Mouse (Mus musculus) testis, adult 2 months (tissue): ENCODE measurements around the gene Ankle2. TPM values are rescaled to one million over a fixed set of nuclear protein-coding genes. Genes with fewer than 3 reads are reported as not detected.
A peak's percentile ranks its signal among the peaks of the same experiment; 100 is the strongest.

Source experiments
- H3K27ac ChIP-seq: fragments of 200-500 bp; 2 replicates; pipeline ENCODE4 v1.5.1; 2012; ENCODE audit warnings: low read depth, low read length; ENCODE audit not compliant: control insufficient read depth, insufficient read depth
- H3K27me3 ChIP-seq: fragments of 200-500 bp; 2 replicates; pipeline ENCODE4 v1.6.1; 2012; ENCODE audit warnings: mild to moderate bottlenecking, low read length, moderate library complexity; ENCODE audit not compliant: control insufficient read depth, insufficient read depth
- H3K36me3 ChIP-seq: fragments of 200-500 bp; 2 replicates; pipeline ENCODE4 v1.6.1; 2012; ENCODE audit warnings: mild to moderate bottlenecking, low read length; ENCODE audit not compliant: control insufficient read depth, insufficient read depth
- H3K4me1 ChIP-seq: fragments of 200-500 bp; 2 replicates; pipeline ENCODE4 v1.6.1; 2012; ENCODE audit warnings: low read length; ENCODE audit not compliant: control insufficient read depth, insufficient read depth
- H3K4me3 ChIP-seq: fragments of 200-500 bp; 2 replicates; pipeline ENCODE4 v1.5.1; 2012; ENCODE audit warnings: low read depth, mild to moderate bottlenecking, low read length, moderate library complexity, mixed read lengths; ENCODE audit not compliant: control insufficient read depth
- CTCF ChIP-seq: fragments of 200-500 bp; IDR thresholded peaks from 2 replicates; pipeline ENCODE4 v1.5.1; 2012; ENCODE audit warnings: low read depth, mild to moderate bottlenecking, inconsistent platforms, low read length, moderate library complexity; ENCODE audit not compliant: control insufficient read depth, insufficient read depth, insufficient replicate concordance
- POLR2A ChIP-seq: fragments of 200-500 bp; IDR thresholded peaks from 2 replicates; pipeline ENCODE4 v1.6.1; 2012; ENCODE audit warnings: low read depth, mild to moderate bottlenecking, inconsistent platforms, low read length, moderate library complexity; ENCODE audit not compliant: control insufficient read depth
- polyA plus RNA-seq: library from polyadenylated mRNA; depleted of rRNA; stranded (reverse); fragments of >200 nt; gene quantifications from 2 replicates; pipeline ENCODE4 v1.2.3, GENCODE M21; 2012

Gene Ankle2
- polyA plus RNA-seq, 1 experiment, result 10.6 TPM

DNA sequence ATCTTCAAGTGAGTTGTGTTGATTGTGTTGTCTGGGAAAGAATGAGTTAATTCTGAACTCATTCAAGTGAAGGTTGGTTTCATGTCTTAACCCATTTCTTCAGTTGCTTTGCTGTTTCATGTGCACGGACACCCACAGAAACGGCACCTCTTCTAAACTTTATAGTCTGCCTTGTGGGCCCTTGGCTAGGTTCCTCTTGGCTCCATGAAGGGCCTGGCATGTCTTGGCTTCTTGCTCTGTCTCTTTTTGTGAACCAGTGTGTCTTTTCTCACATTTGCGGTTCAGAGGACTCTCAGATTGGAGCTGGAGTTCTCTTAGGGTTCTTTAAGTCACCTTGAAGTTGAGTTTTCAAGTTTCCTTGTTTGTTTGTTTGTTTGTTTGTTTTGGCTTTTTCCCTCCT is 5.7 kb upstream of the Ankle2 start:
- H3K4me3 ChIP-seq, result no peak overlapping the region
- H3K27me3 ChIP-seq, result no peaks in the 10 kb centered on the region
- no peak overlapping the region for H3K27ac ChIP-seq
- no peak for TF ChIP-seq CTCF
- no peak for TF ChIP-seq POLR2A
- H3K4me1 ChIP-seq, result peaks cover under 1% of the 10 kb centered on the region; the same call in 1 of the 2 replicates
- peaks cover 5% of the 10 kb centered on the region for H3K36me3 ChIP-seq

DNA sequence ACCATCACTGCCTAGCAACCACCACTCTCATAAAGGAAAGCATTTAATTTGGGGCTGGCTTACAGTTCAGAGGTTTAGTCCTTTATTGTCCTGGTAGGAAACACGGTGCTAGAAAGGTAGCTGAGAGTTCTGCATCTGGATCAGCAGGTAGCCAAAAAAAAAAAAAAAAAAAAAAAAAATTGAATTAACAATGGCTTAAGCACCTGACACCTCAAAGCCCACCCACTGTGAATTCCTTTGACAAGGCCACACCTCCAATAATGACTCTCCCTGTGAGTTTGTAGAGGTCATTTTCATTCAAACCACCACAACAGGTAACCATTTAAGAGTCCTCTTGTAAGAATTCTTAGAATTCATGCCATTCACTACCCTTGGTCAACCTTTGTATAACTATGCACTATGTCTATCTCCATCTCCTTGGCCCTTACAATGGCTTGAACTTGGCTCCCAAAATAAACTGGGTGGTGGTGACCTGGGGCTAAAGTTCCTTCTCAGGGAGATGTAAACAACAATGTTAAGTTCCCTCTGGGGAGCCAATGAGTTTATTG is 3.4 kb upstream of the Ankle2 start:
- H3K27ac ChIP-seq, result no peak overlapping the region
- TF ChIP-seq POLR2A (no peak), CTCF (no peak)
- no peak overlapping the region for H3K4me3 ChIP-seq
- peaks cover 3% of the 10 kb centered on the region; the same call in 1 of the 2 replicates for H3K4me1 ChIP-seq
- no peaks in the 10 kb centered on the region for H3K27me3 ChIP-seq
- H3K36me3 ChIP-seq, result peaks cover 3% of the 10 kb centered on the region

DNA sequence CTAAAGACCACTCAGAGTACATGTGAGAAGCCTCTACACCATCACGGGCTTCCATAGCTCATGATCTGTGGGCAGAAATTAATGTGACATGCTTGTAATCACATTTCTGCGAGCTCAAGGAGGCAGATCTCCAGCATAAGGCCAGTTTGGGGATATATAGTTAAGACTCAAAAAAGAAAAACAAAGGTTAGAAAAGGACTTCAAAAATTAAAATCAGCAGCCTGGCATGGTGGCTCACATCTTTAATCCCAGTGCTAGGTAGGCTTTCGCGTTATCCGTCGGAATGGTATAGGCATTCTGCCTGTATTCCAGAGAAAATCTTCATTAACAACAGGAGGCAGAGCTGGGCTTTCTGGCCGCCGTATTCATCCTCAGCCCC is 414 bp upstream of the Ankle2 start:
- Histone ChIP-seq H3K36me3 (0 out of 2 replicates have a peak, but pooled peaks cover 2% of the 10 kb centered on the region), H3K27ac (peak overlapping the region; percentile 93), H3K4me1 (peaks cover 3% of the 10 kb centered on the region; the same call in 1 of the 2 replicates), H3K27me3 (no peaks in the 10 kb centered on the region), H3K4me3 (peak overlapping the region; percentile 97)
- TF ChIP-seq CTCF, result no peak
- TF ChIP-seq POLR2A, result no peak

DNA sequence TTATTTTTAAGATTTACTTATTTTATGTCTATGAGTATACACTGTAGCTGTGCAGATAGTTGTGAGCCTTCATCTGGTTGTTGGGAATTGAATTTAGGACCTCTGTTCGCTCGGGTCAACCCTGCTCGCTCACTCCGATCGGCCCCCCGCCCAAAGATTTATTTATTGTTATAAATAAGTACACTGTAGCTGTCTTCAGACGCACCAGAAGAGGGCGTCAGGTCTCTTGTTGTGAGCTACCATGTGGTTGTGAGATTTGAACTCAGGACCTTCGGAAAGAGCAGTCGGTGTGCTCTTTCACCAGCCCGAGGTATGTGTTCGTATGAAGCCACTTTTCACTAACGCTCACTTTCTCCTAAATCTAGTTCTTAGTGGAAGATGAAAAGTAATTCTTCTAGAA is 834 bp downstream of the Ankle2 start:
- TF ChIP-seq POLR2A, result no peak
- no peak for TF ChIP-seq CTCF
- no peak overlapping the region; the same call in 1 of the 2 replicates for H3K27ac ChIP-seq
- peaks cover 6% of the 10 kb centered on the region for H3K36me3 ChIP-seq
- H3K4me3 ChIP-seq, result peak overlapping the region; percentile 74
- H3K27me3 ChIP-seq, result no peaks in the 10 kb centered on the region
- H3K4me1 ChIP-seq, result peaks cover 3% of the 10 kb centered on the region; the same call in 1 of the 2 replicates

DNA sequence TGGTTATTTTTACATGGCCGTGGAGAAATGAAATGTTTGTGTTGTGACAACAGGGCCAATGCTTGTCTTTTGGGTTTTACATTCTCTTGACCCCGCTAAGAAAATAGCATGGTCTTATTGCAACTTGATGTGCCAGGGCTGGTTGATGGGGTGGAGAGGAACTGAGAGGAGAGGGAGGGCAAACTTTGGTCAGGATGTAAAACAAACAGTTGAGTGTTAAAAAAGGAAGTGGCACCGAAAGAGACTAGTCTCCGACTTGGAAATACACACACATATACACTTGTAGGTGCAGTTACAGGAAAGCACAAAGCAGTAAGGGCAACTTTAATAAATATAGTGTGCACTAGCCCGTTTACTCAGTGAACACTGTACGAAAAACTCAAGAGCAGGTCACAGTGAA is 1.5 kb downstream of the Ankle2 start:
- H3K27me3 ChIP-seq, result no peaks in the 10 kb centered on the region

DNA sequence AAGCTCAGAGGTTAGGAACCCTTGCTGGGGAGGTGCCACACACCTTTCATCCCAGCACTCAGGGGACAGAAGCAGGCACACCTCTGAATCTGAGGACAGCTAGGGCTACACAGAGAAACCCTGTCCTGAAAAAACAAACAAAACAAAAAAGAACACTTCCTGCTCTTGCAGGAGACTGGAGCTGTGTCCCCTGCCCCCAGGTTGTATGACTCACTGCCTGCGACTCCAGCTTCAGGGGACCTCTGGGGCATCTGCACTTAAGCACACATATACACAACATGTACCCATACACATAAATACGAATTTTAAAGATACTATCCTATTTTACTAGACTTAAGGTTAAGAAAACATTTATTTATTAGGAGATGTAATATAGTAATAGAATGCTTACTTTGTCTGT is 13.3 kb downstream of the Ankle2 start:
- Histone ChIP-seq H3K27ac (no peak overlapping the region), H3K27me3 (no peaks in the 10 kb centered on the region), H3K4me1 (no peaks in the 10 kb centered on the region), H3K4me3 (no peak overlapping the region), H3K36me3 (peaks cover 4% of the 10 kb centered on the region)
- TF ChIP-seq POLR2A, result no peak
- TF ChIP-seq CTCF, result no peak

More for the DNA sequence above, 1.5 kb downstream of the Ankle2 start:
- Histone ChIP-seq H3K4me3 (peak overlapping the region; percentile 56; the same call in 1 of the 2 replicates), H3K4me1 (peaks cover 3% of the 10 kb centered on the region; the same call in 1 of the 2 replicates), H3K36me3 (peaks cover 6% of the 10 kb centered on the region), H3K27ac (no peak overlapping the region)
- TF ChIP-seq CTCF (no peak), POLR2A (no peak)

DNA sequence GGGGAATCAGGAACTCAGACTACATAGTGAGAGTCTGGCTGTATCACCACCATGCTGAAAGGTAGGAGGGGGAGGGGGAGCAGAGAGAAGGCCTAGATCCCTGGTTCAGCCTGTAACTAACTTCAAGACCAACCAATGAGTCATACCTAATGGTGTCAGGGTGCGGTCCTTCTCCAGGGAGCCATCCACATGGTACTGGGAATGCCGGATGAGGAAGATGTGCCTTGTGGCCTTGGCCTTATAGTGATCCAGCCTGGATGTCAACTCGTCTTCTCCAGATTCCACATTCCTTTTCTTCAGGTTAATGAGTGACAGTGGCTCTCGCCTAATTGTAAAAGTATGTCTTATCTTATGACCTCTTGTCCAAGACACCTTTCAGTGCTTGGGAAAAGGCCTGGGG is 36.1 kb downstream of the Ankle2 start:
- TF ChIP-seq POLR2A (no peak), CTCF (no peak)
- Histone ChIP-seq H3K27me3 (no peaks in the 10 kb centered on the region), H3K27ac (no peak overlapping the region), H3K36me3 (peaks cover 1% of the 10 kb centered on the region; the same call in 1 of the 2 replicates), H3K4me3 (no peak overlapping the region), H3K4me1 (peaks cover 6% of the 10 kb centered on the region)
